13 mouse cellular contexts compared by ENCODE assay signal in genomic region chr19:53198706-53199572, GRCm38 (mm10). TPM values are rescaled to one million over a fixed set of nuclear protein-coding genes. Genes with fewer than 3 reads are reported as not detected.
DNase-seq lines count a peak whose midpoint lies in the region; ATAC-seq lines count a peak whose summit lies in the region.
"Had no signal": no experiment of that assay in that cellular context is flagged by ENCODE, and none has a peak within 500 bp of the region (broad histone marks: within the 10 kb centered on the region; RNA-seq: fewer than 3 reads in every experiment).

No protein-coding gene starts in this region.

- no peak for DNase-seq in frontal cortex, postnatal 25 days (ENCODE audit: low spot score in 2 of 2)
- peak; percentile 34 for DNase-seq in kidney, postnatal 10 days
- DNase-seq in kidney, adult 8-10 months: no peak
- DNase-seq in T-cell, adult 2 months (ENCODE audit: low spot score): peak; percentile 76
- no peak for DNase-seq in urinary bladder, adult 2 months (ENCODE audit: low spot score)
- DNase-seq: cerebellum, adult 9-10 months; retina, postnatal 1 day had no signal

- ATAC-seq in frontal cortex, adult (ENCODE audit: low TSS enrichment): peak; percentile 26; the same call in 1 of the 2 replicates
- 0 out of 2 replicates have a peak, but pooled peaks have one; percentile 52 for ATAC-seq in lung, embryonic 15.5 days (ENCODE audit: borderline replicate concordance, extremely low read depth, low FRiP score, low TSS enrichment)
- ATAC-seq in midbrain, embryonic 13.5 days: no peak

- peak overlapping the region; percentile 64 for H3K27ac ChIP-seq in lung, embryonic 15.5 days
- H3K27ac ChIP-seq in midbrain, embryonic 13.5 days: no peak overlapping the region
- H3K27ac ChIP-seq: embryonic facial prominence, embryonic 15.5 days; hindbrain, embryonic 15.5 days; macrophage had no signal

- H3K4me2 ChIP-seq in lung, embryonic 15.5 days: no peak overlapping the region; the same call in 1 of the 2 replicates
- no peak overlapping the region for H3K4me2 ChIP-seq in midbrain, embryonic 13.5 days (replicated peaks)
- H3K4me2 ChIP-seq: embryonic facial prominence, embryonic 15.5 days; hindbrain, embryonic 15.5 days had no signal

- no peaks in the 10 kb centered on the region for H3K36me3 ChIP-seq in lung, embryonic 15.5 days
- no peaks in the 10 kb centered on the region for H3K36me3 ChIP-seq in midbrain, embryonic 13.5 days
- H3K36me3 ChIP-seq: embryonic facial prominence, embryonic 15.5 days; hindbrain, embryonic 15.5 days had no signal

- H3K4me3 ChIP-seq in lung, embryonic 15.5 days: no peak overlapping the region
- H3K4me3 ChIP-seq in midbrain, embryonic 13.5 days (replicated peaks): no peak overlapping the region
- H3K4me3 ChIP-seq: embryonic facial prominence, embryonic 15.5 days; hindbrain, embryonic 15.5 days had no signal

- no peaks in the 10 kb centered on the region for H3K9me3 ChIP-seq in lung, embryonic 15.5 days
- H3K9me3 ChIP-seq in midbrain, embryonic 13.5 days: no peaks in the 10 kb centered on the region
- H3K9me3 ChIP-seq: embryonic facial prominence, embryonic 15.5 days; hindbrain, embryonic 15.5 days had no signal

- WGBS in lung, embryonic 15.5 days: 69% methylated on average over 17 of the region's 17 CpGs
- 90% methylated on average over 17 of the region's 17 CpGs for WGBS in midbrain, embryonic 13.5 days

- no peak overlapping the region for H3K9ac ChIP-seq in lung, embryonic 15.5 days
- no peak overlapping the region for H3K9ac ChIP-seq in midbrain, embryonic 13.5 days (replicated peaks)
- H3K9ac ChIP-seq: embryonic facial prominence, embryonic 15.5 days; hindbrain, embryonic 15.5 days had no signal

- peaks cover 13% of the 10 kb centered on the region for H3K4me1 ChIP-seq in lung, embryonic 15.5 days
- H3K4me1 ChIP-seq in midbrain, embryonic 13.5 days (replicated peaks): no peaks in the 10 kb centered on the region; the same call in 1 of the 2 replicates

- H3K27me3 ChIP-seq in lung, embryonic 15.5 days: no peaks in the 10 kb centered on the region
- no peaks in the 10 kb centered on the region for H3K27me3 ChIP-seq in midbrain, embryonic 13.5 days
- H3K27me3 ChIP-seq: embryonic facial prominence, embryonic 15.5 days; hindbrain, embryonic 15.5 days had no signal

RNA-seq across cellular contexts. Expression of gene Add3, which starts 58.7 kb away (rescaled TPM):
- polyA plus RNA-seq in lung, embryonic 15.5 days (2015; fragmentation: Nextera tagmentation; extraction: Ambion mirVana): 106 and 109 TPM in 2 replicates
- polyA plus RNA-seq in midbrain, embryonic 13.5 days (2015; fragmentation: Nextera tagmentation; extraction: Ambion mirVana): 25.1 and 27.1 TPM in 2 replicates
- polyA plus RNA-seq in urinary bladder, adult 2 months (2012; rRNA removed): 95.8 and 110 TPM in 2 replicates

Comparison
In these comparisons a context has a peak if more than half of its experiments do, and no peak if none do; other contexts are left out.
1. DNase-seq: peak in kidney, postnatal 10 days (single experiment) and T-cell, adult 2 months (single experiment); none in frontal cortex, postnatal 25 days (0 of 2), kidney, adult 8-10 months (0 of 2) and urinary bladder, adult 2 months (single experiment).